Mouse (Mus musculus) bone marrow macrophage, adult 2 months (primary cell): ENCODE data around the gene Mog.

Experiments used
- CTCF ChIP-seq: IDR thresholded peaks from 2 replicates; pipeline ENCODE4 v1.5.1; 2012; ENCODE audit warnings: low read depth, mild to moderate bottlenecking, low read length, moderate library complexity
- POLR2A ChIP-seq: IDR thresholded peaks from 2 replicates; pipeline ENCODE4 v1.6.1; 2012; ENCODE audit warnings: mild to moderate bottlenecking, low read depth, low read length, borderline replicate concordance

DNA sequence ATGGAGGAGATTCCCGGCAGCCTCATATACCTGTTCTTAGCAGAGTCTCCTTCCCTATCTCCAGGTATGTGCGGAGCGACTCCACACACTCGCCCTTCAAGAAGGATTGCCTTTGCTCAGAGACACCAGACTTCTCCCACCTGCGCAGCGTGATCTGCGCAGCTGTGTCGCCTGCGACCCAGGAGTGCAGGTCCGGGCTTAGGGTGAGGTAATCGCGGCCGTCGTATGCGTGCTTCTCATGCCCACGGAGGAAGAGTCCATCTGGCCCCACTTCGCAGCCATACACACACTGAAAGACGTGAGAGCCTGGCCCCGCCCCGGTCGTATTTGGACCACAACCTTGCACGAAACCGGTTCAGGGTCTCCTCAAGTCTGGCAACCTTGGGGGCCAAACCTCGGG lies 34.7 kb downstream of the Mog start:
- TF ChIP-seq CTCF (no peak), POLR2A (no peak)
